Comparison of ENCODE assay signal across 9 mouse cellular contexts in genomic region chr5:122602233-122602632, GRCm38 (mm10). TPM values are rescaled to one million over a fixed set of nuclear protein-coding genes. Genes with fewer than 3 reads are reported as not detected.
DNase-seq lines count a peak whose midpoint lies in the region; ATAC-seq and TF ChIP-seq lines count a peak whose summit lies in the region.
"Had no signal": no experiment of that assay in that cellular context is flagged by ENCODE, and none has a peak within 500 bp of the region (broad histone marks: within the 10 kb centered on the region; RNA-seq: fewer than 3 reads in every experiment).

No protein-coding gene starts in this region.

- no peak overlapping the region for H3K9ac ChIP-seq in stomach, embryonic 15.5 days
- H3K9ac ChIP-seq: limb, embryonic 13.5 days had no signal

- no peak overlapping the region for H3K4me3 ChIP-seq in lung, adult 2 months (replicated peaks; ENCODE audit: extremely low read depth, low read depth, low read length)
- no peak overlapping the region for H3K4me3 ChIP-seq in stomach, embryonic 15.5 days (replicated peaks)
- H3K4me3 ChIP-seq: limb, embryonic 13.5 days had no signal

- peak overlapping the region; percentile 60; the same call in 1 of the 2 replicates for H3K27ac ChIP-seq in stomach, embryonic 15.5 days
- H3K27ac ChIP-seq: limb, embryonic 13.5 days had no signal

- H3K4me2 ChIP-seq in stomach, embryonic 15.5 days: no peak overlapping the region
- H3K4me2 ChIP-seq: limb, embryonic 13.5 days had no signal

- no peaks in the 10 kb centered on the region for H3K27me3 ChIP-seq in stomach, embryonic 15.5 days (replicated peaks)
- H3K27me3 ChIP-seq: limb, embryonic 13.5 days had no signal

- TF ChIP-seq CTCF in lung, adult 2 months (IDR thresholded peaks at IDR 0.05; ENCODE audit: insufficient read depth, low read length): no peak

- peaks cover 20% of the 10 kb centered on the region; the same call in 1 of the 2 replicates for H3K36me3 ChIP-seq in stomach, embryonic 15.5 days

- 10% methylated on average over 11 of the region's 11 CpGs for WGBS in lung, adult 2 months
- 27% methylated on average over 11 of the region's 11 CpGs for WGBS in stomach, embryonic 15.5 days

- H3K4me1 ChIP-seq in lung, adult 2 months (ENCODE audit: control insufficient read depth, insufficient read depth, low read length): 0 out of 2 replicates have a peak, but pooled peaks cover 2% of the 10 kb centered on the region
- peaks cover 3% of the 10 kb centered on the region; the same call in 1 of the 2 replicates for H3K4me1 ChIP-seq in stomach, embryonic 15.5 days

- no peaks in the 10 kb centered on the region for H3K9me3 ChIP-seq in stomach, embryonic 15.5 days
- H3K9me3 ChIP-seq: limb, embryonic 13.5 days had no signal

- no peak for TF ChIP-seq POLR2A in lung, adult 2 months (IDR thresholded peaks at IDR 0.05; ENCODE audit: borderline replicate concordance, extremely low read depth, low read depth, low read length)

- DNase-seq in ovary, adult 18-20 months (ENCODE audit: low spot score): peak; percentile 77
- DNase-seq in ovary, postnatal 10 days (ENCODE audit: low spot score): no peak
- DNase-seq in heart, adult 8-10 months (ENCODE audit: low spot score): peak; percentile 60
- peak; percentile 57 for DNase-seq in lung, adult 2 months
- DNase-seq in cerebellum, adult 8-10 months: no peak
- DNase-seq in MN1 (ENCODE audit: low spot score): no peak
- no peak for DNase-seq in layer of hippocampus, adult 11-12 months (ENCODE audit: low spot score)

- ATAC-seq in stomach, embryonic 15.5 days (ENCODE audit: insufficient read depth, low FRiP score, low read depth): peak; percentile 35; the same call in 1 of the 2 replicates

RNA-seq across cellular contexts. Expression of gene Ift81, which starts 12.1 kb away (rescaled TPM):
- 10 to 100 TPM; 64.5 to 96.2 (median 80.6) TPM for total RNA-seq in heart, adult 8-10 months (2022)
- polyA plus RNA-seq in lung, adult 2 months (2012; rRNA removed): 2.6 and 6.7 TPM in 2 replicates
- polyA plus RNA-seq in stomach, embryonic 15.5 days (2015; fragmentation: Nextera tagmentation; extraction: Ambion mirVana): 36.2 and 37.2 TPM in 2 replicates

RNA-seq across cellular contexts. Expression of gene P2rx7, which starts 41.5 kb away (rescaled TPM):
- total RNA-seq in heart, adult 8-10 months (2022): 1 to 10 TPM; 3.1 to 3.6 (median 3.4) TPM
- polyA plus RNA-seq in lung, adult 2 months (2012; rRNA removed): 36.5 and 53.2 TPM in 2 replicates
- 2.7 and 3.4 TPM in 2 replicates for polyA plus RNA-seq in stomach, embryonic 15.5 days (2015; fragmentation: Nextera tagmentation; extraction: Ambion mirVana)

Comparison
In these comparisons a context has a peak if more than half of its experiments do, and no peak if none do; other contexts are left out.
1. DNase-seq: peak in ovary, adult 18-20 months (single experiment), heart, adult 8-10 months (single experiment) and lung, adult 2 months (single experiment); none in ovary, postnatal 10 days (single experiment), cerebellum, adult 8-10 months (single experiment), MN1 (single experiment) and layer of hippocampus, adult 11-12 months (single experiment).